Mouse (Mus musculus): Measurements from ENCODE around the gene Hnrnpa3.

Hnrnpa3 gene

DNA sequence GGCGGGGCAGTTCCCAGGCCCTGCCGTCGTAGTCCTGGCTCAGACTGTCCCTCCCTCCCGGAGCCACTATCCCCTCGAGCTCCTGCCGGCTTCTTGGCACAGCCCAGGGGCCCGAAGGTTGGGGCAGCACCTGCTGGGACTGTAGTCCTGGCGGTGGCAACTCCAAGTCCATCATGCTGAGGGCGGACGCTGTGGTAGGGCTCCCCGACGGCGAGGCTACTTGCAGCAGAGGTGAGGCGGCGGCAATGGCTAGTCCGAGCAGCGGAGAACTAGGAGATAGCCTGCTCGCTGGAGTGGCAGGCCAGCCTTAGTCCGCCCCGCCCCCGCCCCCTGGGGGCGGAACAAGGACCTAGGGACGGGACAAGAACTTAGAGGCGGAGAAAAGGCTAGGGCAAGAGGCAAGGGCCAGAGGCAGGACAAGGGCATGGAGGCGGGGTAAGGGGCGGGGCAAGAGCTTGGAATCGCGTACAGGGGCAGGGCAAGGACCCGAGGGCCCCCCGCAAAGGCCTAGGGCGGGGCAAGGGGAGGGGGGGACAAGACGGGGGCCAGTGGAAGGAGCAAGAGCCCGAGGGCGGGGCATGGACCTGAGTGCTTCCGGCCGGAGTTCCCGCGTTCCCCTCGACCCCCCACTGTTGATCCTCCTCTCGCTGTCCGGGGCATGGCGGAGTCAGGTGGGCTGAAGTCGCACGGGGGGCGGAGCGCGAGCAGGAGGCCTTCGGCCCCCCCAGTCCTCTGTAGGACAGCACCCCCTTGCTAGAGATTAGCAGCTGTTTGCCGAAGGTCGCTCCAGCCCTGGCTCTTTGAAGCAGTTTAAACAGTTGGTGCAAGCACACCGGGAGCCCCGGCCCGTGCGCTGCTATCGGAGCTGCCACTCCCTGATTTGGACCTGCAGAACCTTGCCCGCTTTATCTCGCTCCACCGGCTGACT is 45.4 kb downstream of the Hnrnpa3 start, which contains the start of gene Nfe2l2:
Nfe2l2 (minus strand) TSS at position 408 of the 928 bp plus-strand sequence.
- peak; percentile 92 to 93 for DNase-seq

DNA sequence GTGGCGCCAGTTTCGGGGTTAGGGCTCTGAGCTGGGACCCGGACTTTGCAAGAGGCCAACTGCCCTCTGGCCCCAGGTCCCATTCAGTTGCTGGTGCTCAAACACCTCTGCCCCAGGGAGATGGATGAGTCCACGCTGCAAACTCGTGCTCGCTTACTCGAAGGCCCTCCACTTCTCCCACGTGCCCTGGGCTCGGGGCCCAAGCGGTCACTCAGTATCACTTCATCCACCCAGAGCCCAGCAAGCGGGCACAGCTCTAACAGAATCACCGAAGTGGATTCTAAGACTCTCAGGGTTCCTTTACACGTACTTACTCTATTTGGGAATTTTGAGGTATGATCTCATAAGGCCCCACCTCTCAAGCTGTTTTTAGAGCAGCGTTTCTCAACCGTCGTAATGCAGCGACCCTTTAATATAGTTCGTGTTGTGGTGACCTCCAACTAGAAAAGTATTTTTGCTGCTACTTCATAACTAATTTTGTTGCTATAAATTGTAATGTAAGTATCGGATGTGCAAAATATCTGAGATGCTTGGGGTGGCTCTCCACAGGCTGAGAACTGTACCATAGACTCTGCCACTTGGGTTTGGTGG is 46.2 kb downstream of the Hnrnpa3 start:
- DNase-seq: no peak

DNA sequence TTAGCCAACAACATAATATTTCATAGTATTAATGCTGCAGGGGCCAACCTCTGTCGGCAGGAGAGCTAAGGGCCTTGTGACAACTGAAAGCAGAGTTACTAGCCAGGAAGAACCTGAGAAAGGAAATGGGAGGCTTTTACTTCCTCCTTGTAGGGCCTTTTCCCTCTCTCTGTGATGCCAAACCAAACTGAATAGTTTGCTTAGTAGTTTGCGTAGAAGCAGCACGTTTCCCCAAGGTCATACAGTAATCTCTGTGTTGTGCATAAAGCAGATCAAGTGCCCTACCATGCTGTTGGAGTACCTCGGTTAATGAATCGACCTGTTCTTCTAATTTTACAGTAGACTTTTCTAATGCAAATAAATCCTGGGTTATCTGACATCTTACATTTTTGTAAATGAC is 47.4 kb downstream of the Hnrnpa3 start:
- no peak for DNase-seq

DNA sequence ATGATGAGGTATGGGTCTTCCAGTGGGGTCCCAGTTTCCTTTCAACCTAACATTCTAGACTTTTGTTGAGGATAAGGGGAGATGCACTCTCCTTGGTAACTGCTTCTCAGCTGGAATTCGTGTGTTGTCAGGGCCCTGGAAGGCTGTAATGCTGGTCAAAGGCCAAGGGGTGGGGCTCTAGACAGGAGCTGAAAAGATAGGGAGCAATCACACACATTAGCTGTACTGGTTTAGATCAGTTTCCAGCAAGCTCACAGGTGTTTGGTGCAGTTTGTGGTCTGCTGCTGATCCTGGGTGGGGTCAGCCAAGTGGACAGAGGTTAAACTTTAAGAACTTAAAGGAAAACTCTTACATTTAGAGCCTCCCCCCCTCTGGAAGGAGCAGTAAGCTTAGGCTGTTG is 48.4 kb downstream of the Hnrnpa3 start:
- DNase-seq: no peak

DNA sequence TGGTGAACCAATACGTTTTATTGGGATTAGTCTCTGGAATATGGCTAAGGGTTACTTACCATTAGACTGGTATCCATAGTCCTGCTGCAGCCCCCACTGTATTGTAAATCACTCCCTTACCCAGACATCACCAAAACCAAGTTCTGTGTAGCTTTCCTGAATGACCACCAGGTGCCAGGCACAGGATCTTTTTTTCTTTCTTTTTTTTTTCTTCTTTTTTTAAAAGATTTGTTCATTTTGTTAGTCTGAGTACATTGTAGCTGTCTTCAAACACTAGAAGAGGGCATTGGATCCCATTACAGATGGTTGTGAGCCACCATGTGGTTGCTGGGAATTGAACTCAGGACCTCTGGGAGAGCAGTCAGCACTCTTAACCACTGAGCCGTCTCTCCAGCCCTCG is 54.0 kb downstream of the Hnrnpa3 start:
- no peak for DNase-seq

DNA sequence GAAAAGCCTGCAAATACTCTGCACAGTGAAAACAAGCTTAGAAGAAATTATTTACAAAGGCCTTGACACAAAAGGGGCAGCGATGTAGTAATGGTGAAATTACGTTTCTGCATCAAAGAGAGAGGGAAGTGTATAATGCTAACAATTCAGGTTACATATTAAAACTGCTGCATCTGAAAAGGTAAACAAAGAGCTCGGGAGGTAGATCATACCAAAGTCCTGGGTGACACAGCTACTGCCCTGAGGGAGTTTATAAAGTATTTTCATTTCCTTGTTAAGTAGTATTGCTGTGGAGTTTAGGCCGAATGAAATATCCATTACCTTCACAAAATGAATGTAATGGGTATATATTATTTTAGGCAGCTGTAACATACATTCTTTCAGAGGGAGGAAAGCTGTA is 55.7 kb downstream of the Hnrnpa3 start:
- DNase-seq: no peak

DNA sequence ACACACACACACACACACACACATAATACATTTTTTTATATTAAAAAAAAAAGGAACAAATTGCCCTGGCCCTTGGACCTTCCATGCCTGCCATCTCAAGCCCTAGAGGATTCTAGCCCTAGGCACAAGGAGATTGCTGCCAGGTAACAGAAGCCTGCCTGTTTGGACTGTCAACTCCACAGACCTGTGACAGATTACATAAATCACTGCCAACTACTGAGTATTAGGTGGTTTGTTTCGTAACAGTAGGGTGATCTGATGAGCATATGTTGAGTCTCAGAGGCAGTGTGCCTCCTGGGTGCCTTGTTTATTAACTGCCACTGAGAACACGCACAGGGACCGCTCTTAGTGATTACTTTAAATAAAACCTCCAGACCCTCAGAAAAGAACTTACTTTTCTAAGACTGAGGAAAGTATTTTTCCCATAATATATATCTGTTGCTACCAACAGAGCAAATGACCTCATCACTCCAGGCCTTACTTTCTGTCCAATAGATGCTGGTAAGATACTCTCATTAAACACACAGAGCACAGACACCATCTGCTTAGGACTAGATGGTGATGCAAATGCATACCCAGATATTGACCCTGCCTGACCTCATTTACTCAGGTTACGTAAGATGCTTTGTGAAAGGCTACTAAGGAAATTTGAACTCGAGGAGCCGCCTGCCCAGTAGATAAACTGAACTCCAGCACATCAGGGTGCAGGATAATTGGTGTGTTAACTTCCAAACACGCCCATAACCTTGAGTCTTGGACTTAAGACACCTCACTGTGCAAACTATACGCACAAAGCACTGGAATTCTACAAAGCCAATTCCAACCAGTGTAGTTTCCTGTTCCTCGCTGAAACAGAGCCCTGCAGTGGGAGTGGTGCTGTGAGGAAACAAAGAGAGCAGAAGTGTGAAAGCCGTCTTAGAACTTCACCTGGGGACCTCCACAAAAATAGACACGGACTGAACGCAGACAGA is 57.3 kb downstream of the Hnrnpa3 start:
- no peak for DNase-seq
